Mouse (Mus musculus): ENCODE results near the gene E030018B13Rik. TPM values are rescaled to one million over a fixed set of nuclear protein-coding genes. Genes with fewer than 3 reads are reported as not detected.

The E030018B13Rik gene
- polyA plus RNA-seq (2015; fragmentation: Illumina TruSeq; extraction: RNeasy Lipid Tissue Mini Kit (QIAGEN cat#74804); ENCODE audit: insufficient read depth, low replicate concordance) = not detected

GRCm38 (mm10) chr7:63916268-63916907 is at the start of gene E030018B13Rik:
Gene E030018B13Rik (plus strand): TSS chr7:63916857.

GRCm38 (mm10) chr7:63938914-63939396 is 22.3 kb downstream of the E030018B13Rik start, which contains the start of gene Klf13:
Gene Klf13 (minus strand): TSS chr7:63938915.

Other genes with a start within 250 kb of the E030018B13Rik start
- 57.4 TPM for gene Klf13, start 22.1 kb downstream of the E030018B13Rik start, polyA plus RNA-seq (2015; fragmentation: Illumina TruSeq; extraction: RNeasy Lipid Tissue Mini Kit (QIAGEN cat#74804); ENCODE audit: insufficient read depth, low replicate concordance)
- gene Trpm1, start 237.0 kb downstream of the E030018B13Rik start, polyA plus RNA-seq (2015; fragmentation: Illumina TruSeq; extraction: RNeasy Lipid Tissue Mini Kit (QIAGEN cat#74804); ENCODE audit: insufficient read depth, low replicate concordance) = 1.2 TPM